Comparison of ENCODE assay signal across 8 mouse cellular contexts in genomic region chr17:46073730-46074301, GRCm38 (mm10). TPM values are rescaled to one million over a fixed set of nuclear protein-coding genes. Genes with fewer than 3 reads are reported as not detected.
A peak's percentile ranks its signal among the peaks of the same experiment; 100 is the strongest.
DNase-seq lines count a peak whose midpoint lies in the region; ATAC-seq lines count a peak whose summit lies in the region.

No protein-coding gene starts in this region.

- 71% methylated on average over 23 of the region's 23 CpGs for whole genome bisulfite sequencing in hindbrain, embryonic 13.5 days

- no peak overlapping the region for H3K9ac ChIP-seq in hindbrain, embryonic 13.5 days

- no peak overlapping the region for H3K27ac ChIP-seq in hindbrain, embryonic 13.5 days

- DNase-seq in layer of hippocampus, adult 11-12 months (ENCODE audit: low spot score) = peak; percentile 58
- no peak for DNase-seq in layer of hippocampus, postnatal 14 days (ENCODE audit: low spot score in 2 of 2)
- peak; percentile 73 for DNase-seq in adrenal gland, postnatal 25 days
- DNase-seq in forelimb bud, embryonic 11.5 days (ENCODE audit: low read depth, low spot score) = peak; percentile 79
- peak; percentile 16 for DNase-seq in layer of hippocampus, postnatal 25 days (ENCODE audit: extremely low spot score in 1 of 2, low spot score in 1 of 2)
- peak; percentile 84 for DNase-seq in thymus, postnatal 0 days (ENCODE audit: low spot score)

- H3K9me3 ChIP-seq in hindbrain, embryonic 13.5 days = no peaks in the 10 kb centered on the region

- H3K4me2 ChIP-seq in hindbrain, embryonic 13.5 days = 0 out of 2 replicates have a peak overlapping the region, but pooled peaks have one; percentile 1

- 0 out of 2 replicates have a peak, but pooled peaks cover 3% of the 10 kb centered on the region for H3K27me3 ChIP-seq in hindbrain, embryonic 13.5 days

- no peak overlapping the region for H3K4me3 ChIP-seq in hindbrain, embryonic 13.5 days

- H3K4me1 ChIP-seq in hindbrain, embryonic 13.5 days (replicated peaks) = peaks cover 7% of the 10 kb centered on the region; the same call in 1 of the 2 replicates

- no peak for ATAC-seq in hindbrain, embryonic 13.5 days (ENCODE audit: low FRiP score)
- ATAC-seq in megakaryocyte-erythroid progenitor cell, adult 5-6 weeks (replicated peaks; ENCODE audit: low FRiP score, low TSS enrichment, poor library complexity, severe bottlenecking) = peak; percentile 61

- H3K36me3 ChIP-seq in hindbrain, embryonic 13.5 days = no peaks in the 10 kb centered on the region

RNA-seq across cellular contexts. Expression of gene Mrps18a, which starts 37.0 kb away (rescaled TPM):
- 10 to 100 TPM; 77.4 to 79.2 TPM for total RNA-seq in layer of hippocampus, postnatal 14 days (2021)
- total RNA-seq in adrenal gland, postnatal 25 days (2021) = 107 and 108 TPM in 2 replicates
- polyA plus RNA-seq in hindbrain, embryonic 13.5 days (2015; fragmentation: Nextera tagmentation; extraction: Ambion mirVana) = 147 and 149 TPM in 2 replicates
- total RNA-seq in layer of hippocampus, postnatal 25 days (2021) = 10 to 100 TPM; 80.9 to 81.4 TPM
- 67.8 and 89.9 TPM in 2 replicates for total RNA-seq in megakaryocyte-erythroid progenitor cell, adult 5-6 weeks (2014; fragmentation: Nextera tagmentation)
- 39.1 and 50.0 TPM in 2 replicates for total RNA-seq in megakaryocyte-erythroid progenitor cell, adult 5-6 weeks (2017)
- polyA plus RNA-seq in thymus, postnatal 0 days (2015; fragmentation: Nextera tagmentation; extraction: Ambion mirVana) = 126 TPM in 2 replicates

RNA-seq across cellular contexts. Expression of gene Vegfa, which starts 41.6 kb away (rescaled TPM):
- 10 to 100 TPM; 79.6 to 96.5 TPM for total RNA-seq in layer of hippocampus, postnatal 14 days (2021)
- total RNA-seq in adrenal gland, postnatal 25 days (2021) = 429 and 459 TPM in 2 replicates
- 2.8 and 4.1 TPM in 2 replicates for polyA plus RNA-seq in hindbrain, embryonic 13.5 days (2015; fragmentation: Nextera tagmentation; extraction: Ambion mirVana)
- 10 to 100 TPM; 56.3 to 62.8 TPM for total RNA-seq in layer of hippocampus, postnatal 25 days (2021)
- total RNA-seq in megakaryocyte-erythroid progenitor cell, adult 5-6 weeks (2014; fragmentation: Nextera tagmentation) = 8.8 and 12.5 TPM in 2 replicates
- total RNA-seq in megakaryocyte-erythroid progenitor cell, adult 5-6 weeks (2017) = 15.2 and 17.2 TPM in 2 replicates
- 1.1 and 1.3 TPM in 2 replicates for polyA plus RNA-seq in thymus, postnatal 0 days (2015; fragmentation: Nextera tagmentation; extraction: Ambion mirVana)

Comparison
In these comparisons a context has a peak if more than half of its experiments do, and no peak if none do; other contexts are left out.
1. DNase-seq: peak in layer of hippocampus, adult 11-12 months (single experiment), adrenal gland, postnatal 25 days (single experiment), forelimb bud, embryonic 11.5 days (single experiment), layer of hippocampus, postnatal 25 days (2 of 2) and thymus, postnatal 0 days (single experiment); none in layer of hippocampus, postnatal 14 days (0 of 2).